Mouse (Mus musculus) left cerebral cortex, adult 18-20 months (tissue): ENCODE measurements around the gene Cdc45. TPM values are rescaled to one million over a fixed set of nuclear protein-coding genes. Genes with fewer than 3 reads are reported as not detected.

Source experiments
- DNase-seq, 2 experiments: peaks; one replicate each; pipeline ENCODE4 v3.0.0; 2021 to 2022; ENCODE audit warnings: low spot score in 2 of 2, mixed read lengths in 1 of 2
- total RNA-seq, 2 experiments: library from RNA; stranded (reverse); gene quantifications; 2 replicates each; pipeline ENCODE4 v1.2.3; 2021

The Cdc45 gene
- total RNA-seq, 2 experiments from 2014 or later = 0.77 to 2.0 TPM

DNA sequence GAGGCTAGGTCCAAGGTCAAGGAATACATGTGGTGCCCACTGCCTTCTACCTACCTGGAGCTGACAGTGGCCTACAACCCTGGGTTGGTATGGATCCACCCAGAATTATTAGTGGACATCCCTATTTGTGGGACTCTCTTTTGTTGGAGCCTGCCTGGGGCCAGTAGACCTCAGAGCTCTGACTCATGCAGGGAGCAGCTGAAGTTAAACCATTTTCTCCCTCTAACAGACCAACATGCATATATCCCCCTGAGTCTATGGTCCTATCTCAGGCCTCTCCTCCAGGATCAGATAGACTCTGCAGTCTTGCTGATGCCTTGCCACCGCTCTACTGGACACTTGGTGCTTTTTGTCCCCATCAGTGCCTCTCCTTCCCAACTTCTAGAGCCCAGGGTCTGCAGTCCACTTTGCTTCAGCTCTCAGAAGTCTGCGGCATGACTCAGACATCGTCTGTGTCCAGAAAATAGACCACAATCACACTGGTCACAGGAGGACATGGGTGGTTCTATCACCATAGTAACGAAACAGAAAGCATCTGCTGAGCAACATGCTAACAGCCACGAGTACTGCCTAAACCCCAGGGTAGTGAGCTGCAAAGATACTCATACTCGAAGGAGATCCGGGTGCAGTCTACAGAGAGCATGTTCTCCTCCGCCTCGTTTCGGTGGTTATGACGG, 16.4 kb downstream of the Cdc45 start:
- DNase-seq = peak in 1 of 2 experiments; percentile 21

- DNase-seq = no peak
Observed at GRCm38 (mm10) chr16:18788627-18789406, 23.0 kb downstream of the Cdc45 start.

GRCm38 (mm10) chr16:18786652-18787051, 25.1 kb downstream of the Cdc45 start:
- DNase-seq = no peak

DNA sequence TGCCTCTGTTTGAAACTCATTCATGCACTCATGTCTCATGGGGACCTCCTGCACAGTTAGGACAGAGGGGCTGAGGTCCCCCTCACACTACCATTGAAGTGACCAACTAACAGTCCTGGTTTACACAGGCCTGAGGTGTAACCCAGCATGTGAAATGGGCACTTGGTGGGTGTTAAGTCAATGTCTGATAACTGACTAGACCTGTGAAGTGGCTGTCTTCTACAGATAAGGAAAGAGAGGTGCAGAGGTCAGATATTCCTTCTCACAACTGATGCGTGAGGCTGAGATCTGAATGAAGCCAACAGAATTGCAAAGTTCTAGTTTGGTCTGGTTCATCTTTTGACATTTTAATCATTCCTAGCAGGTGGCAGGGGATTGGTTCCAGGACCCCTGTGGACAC, 26.3 kb downstream of the Cdc45 start:
- no peak for DNase-seq

DNA sequence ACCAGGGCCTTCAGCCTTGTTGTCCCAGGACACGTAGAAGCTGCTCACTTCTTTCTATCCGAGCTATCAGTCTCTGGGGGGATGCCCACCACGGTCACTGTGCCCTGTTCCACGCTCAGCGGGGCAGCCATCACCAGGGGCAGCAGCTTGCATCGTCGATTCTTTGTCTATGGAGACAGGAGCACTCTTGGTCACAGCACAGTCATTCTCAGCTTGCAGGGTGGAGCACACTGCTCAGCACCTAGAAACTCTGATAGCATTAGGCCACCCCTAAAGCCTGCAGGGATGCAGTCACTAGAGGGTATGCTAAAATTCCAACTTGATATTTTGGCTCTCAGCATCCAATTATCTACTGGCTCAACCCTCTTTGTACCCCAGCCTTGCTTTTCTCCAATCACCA, 26.8 kb downstream of the Cdc45 start:
- no peak for DNase-seq

- no peak for DNase-seq
Observed at GRCm38 (mm10) chr16:18781810-18782209, 30.0 kb downstream of the Cdc45 start.

DNA sequence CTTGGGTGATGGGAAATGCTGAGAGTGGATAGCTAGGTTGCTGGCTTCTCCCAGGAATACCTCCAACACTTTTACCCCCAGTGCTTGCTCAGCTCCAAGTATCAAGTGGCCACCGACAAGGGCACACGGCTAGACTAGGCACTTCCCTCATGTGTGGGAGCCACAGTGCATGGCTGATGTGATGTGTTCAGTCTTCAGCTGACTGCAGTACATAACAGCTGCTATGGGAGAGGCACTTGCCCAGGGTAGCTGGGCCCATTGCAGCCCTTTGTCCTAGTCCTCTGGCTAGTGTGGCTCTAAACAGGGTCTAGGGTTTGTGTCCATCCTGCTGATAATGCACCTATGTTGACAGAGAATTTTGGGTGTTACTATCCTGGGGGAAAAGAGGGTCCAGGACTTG, 33.3 kb downstream of the Cdc45 start:
- no peak for DNase-seq

DNA sequence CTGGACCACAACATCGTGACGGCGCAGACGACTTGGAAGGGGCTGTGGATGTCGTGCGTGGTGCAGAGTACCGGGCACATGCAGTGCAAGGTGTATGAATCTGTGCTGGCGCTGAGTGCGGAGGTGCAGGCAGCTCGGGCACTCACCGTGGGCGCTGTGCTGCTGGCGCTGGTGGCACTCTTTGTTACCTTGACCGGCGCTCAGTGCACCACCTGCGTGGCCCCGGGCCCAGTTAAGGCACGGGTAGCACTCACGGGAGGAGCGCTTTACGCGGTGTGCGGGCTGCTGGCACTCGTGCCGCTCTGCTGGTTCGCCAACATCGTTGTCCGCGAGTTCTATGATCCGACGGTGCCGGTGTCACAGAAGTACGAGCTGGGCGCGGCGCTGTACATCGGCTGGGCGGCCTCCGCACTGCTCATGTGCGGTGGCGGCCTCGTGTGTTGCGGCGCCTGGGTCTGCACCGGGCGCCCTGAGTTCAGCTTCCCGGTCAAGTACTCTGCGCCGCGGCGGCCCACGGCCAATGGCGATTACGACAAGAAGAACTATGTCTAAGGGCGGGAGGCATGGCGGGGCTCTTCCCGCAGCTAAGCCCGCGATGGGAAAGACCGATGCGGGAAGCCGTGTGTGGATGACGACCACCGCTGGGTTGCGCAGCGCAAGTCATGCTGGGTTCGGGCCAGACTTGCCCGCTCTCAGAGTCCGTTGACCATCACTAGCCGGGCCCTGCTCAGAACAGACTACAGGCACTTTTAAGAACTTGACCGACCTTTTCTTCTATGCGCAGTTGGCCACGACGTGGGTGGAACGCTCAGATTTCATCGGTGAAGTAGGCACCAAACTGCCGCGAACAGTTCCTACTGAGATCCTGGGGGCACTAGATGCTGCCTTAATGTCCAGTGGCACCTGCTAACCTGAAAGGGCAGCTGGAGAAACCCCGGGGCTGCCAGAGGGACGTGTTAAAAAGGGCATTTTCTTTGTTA, 34.4 kb downstream of the Cdc45 start:
- DNase-seq = no peak

DNA sequence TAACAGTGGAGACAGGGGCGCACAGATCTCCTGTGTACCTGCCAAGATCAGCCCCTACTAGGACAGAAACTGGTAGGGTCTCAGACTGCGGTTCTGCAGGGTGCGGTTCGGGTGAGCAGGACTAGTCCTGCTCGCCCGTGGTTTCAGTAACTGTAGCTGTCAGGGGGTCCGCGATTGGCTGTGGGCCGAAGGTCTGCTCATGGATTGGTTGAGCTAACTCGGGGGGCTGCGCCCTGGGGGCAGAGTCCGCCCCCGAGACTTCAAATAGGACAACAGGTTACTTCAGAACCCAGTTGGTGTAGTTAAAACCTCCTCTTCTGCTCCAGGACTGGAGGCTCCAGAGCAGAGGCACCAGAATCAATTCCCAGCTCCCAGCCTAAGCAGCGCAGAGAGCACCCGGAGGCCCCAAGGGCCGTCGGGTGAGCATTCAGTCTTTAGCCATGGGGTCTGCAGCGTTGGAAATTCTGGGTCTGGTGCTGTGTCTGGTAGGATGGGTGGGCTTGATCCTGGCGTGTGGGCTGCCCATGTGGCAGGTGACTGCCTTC, 35.2 kb downstream of the Cdc45 start, which contains the start of gene Cldn5:
Cldn5 (plus strand) TSS at position 292 of the 545 bp plus-strand sequence.
- no peak for DNase-seq

- no peak for DNase-seq
Observed at GRCm38 (mm10) chr16:18775621-18776555, 35.9 kb downstream of the Cdc45 start.

- no peak for DNase-seq
Observed at GRCm38 (mm10) chr16:18773936-18774335, 37.9 kb downstream of the Cdc45 start.

DNA sequence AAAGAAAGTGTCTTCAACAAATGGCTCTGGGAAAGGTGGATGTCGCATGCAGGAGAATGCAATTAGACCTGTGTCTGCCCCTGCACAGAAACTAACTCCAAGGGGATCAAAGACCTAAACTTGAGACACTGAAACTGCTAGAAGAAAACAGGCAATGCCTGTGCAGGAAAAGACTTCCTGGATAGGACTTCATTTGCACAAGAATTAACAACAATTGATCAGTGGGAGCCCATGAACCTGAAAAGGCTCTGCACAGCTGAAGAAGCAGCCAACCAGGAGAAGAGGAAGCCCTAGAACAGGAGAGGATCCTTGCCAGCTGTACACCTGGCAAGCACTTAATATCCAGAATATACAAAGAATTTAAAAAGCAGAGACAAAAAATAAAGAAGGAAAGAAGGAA, 42.3 kb downstream of the Cdc45 start:
- no peak for DNase-seq

DNA sequence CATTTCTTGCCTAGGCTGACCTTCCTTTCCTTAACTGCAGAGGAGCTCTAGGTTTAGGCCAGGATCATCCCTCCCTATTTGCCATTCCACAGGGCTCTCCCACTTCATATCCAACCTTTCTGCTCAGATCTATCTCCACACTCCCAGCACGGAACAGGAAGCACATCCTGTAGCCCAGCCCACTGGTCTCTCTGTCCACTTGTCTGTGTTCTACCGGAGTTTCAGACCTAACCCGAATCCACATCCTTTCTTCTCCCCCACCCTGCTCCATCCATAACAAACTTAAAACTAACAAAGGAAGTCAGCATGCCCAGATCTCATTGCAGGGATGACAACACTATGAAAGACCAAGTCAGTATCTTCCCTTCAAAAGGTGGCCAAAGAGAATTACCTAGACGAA, 45.4 kb downstream of the Cdc45 start:
- no peak for DNase-seq

GRCm38 (mm10) chr16:18762960-18763359, 48.8 kb downstream of the Cdc45 start:
- no peak for DNase-seq

- DNase-seq = no peak
Observed at GRCm38 (mm10) chr16:18761734-18762133, 50.1 kb downstream of the Cdc45 start.

- DNase-seq = no peak
Observed at GRCm38 (mm10) chr16:18751885-18752499, 59.8 kb downstream of the Cdc45 start.

DNA sequence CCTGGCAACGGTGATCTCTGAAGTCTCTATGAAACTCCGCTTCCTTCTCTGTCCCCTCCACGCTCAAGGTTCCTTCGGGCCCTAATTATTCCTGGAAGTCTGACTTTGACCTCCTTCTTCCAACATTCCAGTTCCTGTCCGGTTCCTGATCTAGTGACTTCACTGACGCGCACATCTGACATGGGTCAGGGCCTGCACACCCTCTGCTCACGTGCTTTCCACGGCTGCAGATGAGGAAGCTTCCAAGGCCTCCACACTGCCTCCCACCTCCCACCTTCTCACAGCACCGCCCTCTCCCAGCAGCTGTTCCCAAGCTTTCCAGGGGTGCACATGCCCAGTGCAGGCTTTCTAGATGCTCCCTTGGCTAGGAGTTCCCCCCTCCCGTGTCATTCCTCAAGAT, 60.7 kb downstream of the Cdc45 start:
- no peak for DNase-seq

DNA sequence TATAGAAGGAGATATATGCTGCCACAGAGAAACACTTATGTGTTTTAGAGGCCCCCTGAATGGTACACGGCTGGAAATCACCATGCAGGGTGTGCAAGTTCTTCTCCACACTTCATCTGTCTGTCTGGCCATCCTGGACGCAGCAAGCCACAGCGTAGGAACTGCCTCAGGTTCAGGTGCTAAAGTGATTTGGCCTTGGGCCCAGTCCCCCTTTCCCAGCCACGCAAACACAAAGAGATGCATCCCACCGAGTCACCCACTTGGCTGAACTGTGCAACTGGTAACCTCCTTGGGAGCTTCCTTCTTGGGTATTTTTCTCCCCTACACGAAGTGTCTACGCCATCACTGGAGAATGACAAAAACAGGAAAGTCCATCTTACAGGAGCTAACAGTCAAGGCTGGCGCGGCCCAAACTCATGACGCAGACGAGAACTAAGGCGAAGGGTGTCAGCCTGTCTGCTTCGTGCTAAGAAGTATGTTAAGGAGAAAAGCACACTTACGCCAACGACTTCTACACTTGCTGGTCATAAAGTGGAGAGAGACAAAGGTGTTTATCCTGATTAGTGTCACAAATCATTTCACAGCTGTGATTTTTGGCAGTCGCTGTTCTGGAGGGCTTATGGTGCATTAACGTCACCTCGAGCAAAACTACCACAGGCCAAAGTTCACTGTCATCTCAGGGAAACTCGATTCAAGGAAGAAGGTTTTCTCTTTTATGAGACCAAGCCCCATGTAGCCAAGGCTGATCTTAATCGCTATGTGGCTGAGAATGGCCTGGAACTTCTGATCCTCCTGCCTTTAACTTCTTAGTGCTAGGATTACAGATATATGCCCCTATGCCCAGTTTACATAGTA, 65.3 kb downstream of the Cdc45 start:
- no peak for DNase-seq

DNA sequence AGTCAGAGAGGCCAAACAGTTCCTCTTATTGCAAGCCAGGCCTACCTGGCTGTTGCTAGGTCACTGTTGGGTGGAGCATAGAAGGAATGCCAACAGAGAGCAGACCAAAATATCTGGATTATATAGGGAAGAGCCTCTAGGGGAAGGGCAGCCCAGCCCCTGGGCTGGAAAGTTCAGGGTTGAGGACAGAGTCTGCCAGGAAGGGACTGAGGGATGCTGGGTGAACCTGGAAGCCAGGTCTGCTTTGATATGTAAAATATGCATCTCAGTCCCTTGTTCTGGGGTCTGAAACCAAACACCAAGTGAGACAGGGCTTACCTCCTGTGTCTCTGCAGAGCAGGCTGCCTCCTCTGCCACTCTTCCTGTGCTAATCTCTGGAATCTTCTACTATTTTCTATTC, 73.5 kb downstream of the Cdc45 start:
- no peak for DNase-seq
